Mouse (Mus musculus) kidney, adult 2 months (tissue): ENCODE data around the gene Ap3m1.

ENCODE experiments used
- CTCF ChIP-seq: fragments of 200-500 bp; conservative IDR thresholded peaks from 2 replicates; pipeline ENCODE4 v1.5.1; 2011; ENCODE audit warnings: low read depth, mild to moderate bottlenecking, control low read depth, low read length, moderate library complexity, mixed read lengths; ENCODE audit not compliant: insufficient read depth, insufficient read length
- POLR2A ChIP-seq: fragments of 200-500 bp; IDR thresholded peaks from one replicate; pipeline ENCODE4 v1.6.1; 2011; ENCODE audit warnings: low read depth, low read length, control low read depth

- TF ChIP-seq POLR2A = no peak
- no peak for TF ChIP-seq CTCF
These were observed 36.4 kb upstream of the Ap3m1 start for GRCm38 (mm10) chr14:21088731-21089130.
